Mouse (Mus musculus) midbrain, postnatal 0 days (tissue): Measurements from ENCODE around the gene Pdpk1. TPM values are rescaled to one million over a fixed set of nuclear protein-coding genes. Genes with fewer than 3 reads are reported as not detected.

ENCODE experiments used
- ATAC-seq: fragments of 200-750 bp; cut with Nextera tagmentation; 2 replicates; pipeline ENCODE4 v1.8.0; 2017; ENCODE audit warnings: moderate number of reproducible peaks, mild to moderate bottlenecking, moderate TSS enrichment, moderate library complexity; ENCODE audit not compliant: low FRiP score
- DNase-seq: peaks from one replicate; pipeline ENCODE4 v3.0.0-alpha.2; 2015; ENCODE audit warnings: low spot score
- H3K27ac ChIP-seq: fragments of 300-500 bp; sonication (generic); 2 replicates; pipeline ENCODE4 v1.5.1; 2014; ENCODE audit warnings: low read depth, mild to moderate bottlenecking, low read length, mixed read lengths
- H3K27me3 ChIP-seq: fragments of 300-500 bp; sonication (generic); 2 replicates; pipeline ENCODE4 v1.6.1; 2014; ENCODE audit warnings: low read length, control low read depth, mixed read lengths; ENCODE audit not compliant: insufficient read depth
- H3K36me3 ChIP-seq: fragments of 300-500 bp; sonication (generic); 2 replicates; pipeline ENCODE4 v1.6.1; 2014; ENCODE audit warnings: low read length, control low read depth, mixed read lengths; ENCODE audit not compliant: insufficient read depth
- H3K4me1 ChIP-seq: fragments of 300-500 bp; sonication (generic); 2 replicates; pipeline ENCODE4 v1.6.1; 2014; ENCODE audit warnings: mild to moderate bottlenecking, control low read depth, antibody characterized with exemption, low read length, mixed read lengths; ENCODE audit not compliant: insufficient read depth
- H3K4me2 ChIP-seq: fragments of 300-500 bp; sonication (generic); 2 replicates; pipeline ENCODE4 v1.6.1; 2014; ENCODE audit warnings: low read depth, mild to moderate bottlenecking, low read length, mixed read lengths; ENCODE audit not compliant: poor library complexity, severe bottlenecking
- H3K4me3 ChIP-seq: fragments of 300-500 bp; sonication (generic); 2 replicates; pipeline ENCODE4 v1.5.1; 2014; ENCODE audit warnings: low read depth, mild to moderate bottlenecking, low read length, moderate library complexity
- H3K9ac ChIP-seq: fragments of 300-500 bp; sonication (generic); replicated peaks from 2 replicates; pipeline ENCODE4 v1.6.1; 2014; ENCODE audit warnings: mild to moderate bottlenecking, low read length, moderate library complexity, mixed read lengths; ENCODE audit not compliant: poor library complexity, severe bottlenecking
- H3K9me3 ChIP-seq: fragments of 300-500 bp; sonication (generic); 2 replicates; pipeline ENCODE4 v1.6.1; 2016; ENCODE audit warnings: low read length, control low read depth
- CTCF ChIP-seq: IDR thresholded peaks from 2 replicates; pipeline ENCODE4 v1.5.1; 2016; ENCODE audit warnings: antibody characterized with exemption, mild to moderate bottlenecking
- WGBS: fragments of 180-500 bp; shearing (Covaris S2); extraction: QIAGEN DNeasy Blood & Tissue Kit; methylation state at CpG from one replicate; pipeline ENCODE4 v1.1.7; 2014; 5-methylcytosine and 5-hydroxymethylcytosine counted together
- polyA plus RNA-seq: library from polyadenylated mRNA; unstranded; fragments of >200 nt; fragmentation: Nextera tagmentation; extraction: Ambion mirVana; gene quantifications from 2 replicates; pipeline ENCODE4 v1.2.1, GENCODE M21; 2015
- total RNA-seq: library from RNA; depleted of rRNA; stranded (reverse); fragments of >200 nt; gene quantifications from 2 replicates; pipeline ENCODE4 v1.2.3, GENCODE M21; 2014

Gene Pdpk1
- total and polyA plus RNA-seq, 2 experiments from 2014 or later = 57.9 to 61.5 TPM

GRCm38 (mm10) chr17:24151890-24152563 is 1.3 kb upstream of the Pdpk1 start:
- H3K27me3 ChIP-seq = no peaks in the 10 kb centered on the region
- WGBS = 1% methylated on average over 26 of the region's 26 CpGs

GRCm38 (mm10) chr17:24151382-24151781 is 658 bp upstream of the Pdpk1 start:
- DNase-seq = no peak
- ATAC-seq = no peak
- Histone ChIP-seq H3K9me3 (no peaks in the 10 kb centered on the region), H3K9ac (no peak overlapping the region), H3K36me3 (peaks cover 3% of the 10 kb centered on the region; the same call in 1 of the 2 replicates), H3K27me3 (no peaks in the 10 kb centered on the region), H3K27ac (no peak overlapping the region), H3K4me3 (peak overlapping the region; percentile 27; the same call in 1 of the 2 replicates), H3K4me2 (peak overlapping the region; percentile 63), H3K4me1 (peaks cover 5% of the 10 kb centered on the region; the same call in 1 of the 2 replicates)
- no peak for TF ChIP-seq CTCF
- WGBS = 15% methylated on average over 7 of the region's 7 CpGs

More at GRCm38 (mm10) chr17:24151890-24152563, 1.3 kb upstream of the Pdpk1 start:
- TF ChIP-seq CTCF = peak; percentile 88
- H3K36me3 ChIP-seq = peaks cover 9% of the 10 kb centered on the region; the same call in 1 of the 2 replicates
- ATAC-seq (peak; percentile 76), DNase-seq (peak; percentile 80)
- peak overlapping the region; percentile 27 for H3K4me3 ChIP-seq
- H3K4me1 ChIP-seq = peaks cover 5% of the 10 kb centered on the region; the same call in 1 of the 2 replicates
- H3K27ac ChIP-seq = no peak overlapping the region
- H3K4me2 ChIP-seq = peak overlapping the region; percentile 63
- no peak overlapping the region; the same call in 1 of the 2 replicates for H3K9ac ChIP-seq
- H3K9me3 ChIP-seq = no peaks in the 10 kb centered on the region

GRCm38 (mm10) chr17:24149421-24149820 is 1.3 kb downstream of the Pdpk1 start:
- Histone ChIP-seq H3K9ac (no peak overlapping the region), H3K4me2 (no peak overlapping the region), H3K4me3 (no peak overlapping the region), H3K27ac (no peak overlapping the region), H3K4me1 (peaks cover 5% of the 10 kb centered on the region; the same call in 1 of the 2 replicates), H3K27me3 (no peaks in the 10 kb centered on the region), H3K9me3 (no peaks in the 10 kb centered on the region), H3K36me3 (no peaks in the 10 kb centered on the region)
- WGBS = 89% methylated on average over 7 of the region's 7 CpGs
- ATAC-seq (no peak), DNase-seq (no peak)
- TF ChIP-seq CTCF = no peak

- Histone ChIP-seq H3K9ac (no peak overlapping the region), H3K4me1 (peaks cover 12% of the 10 kb centered on the region), H3K27me3 (no peaks in the 10 kb centered on the region), H3K9me3 (no peaks in the 10 kb centered on the region), H3K4me3 (no peak overlapping the region), H3K4me2 (no peak overlapping the region), H3K36me3 (no peaks in the 10 kb centered on the region), H3K27ac (no peak overlapping the region)
- TF ChIP-seq CTCF = no peak
- ATAC-seq (no peak), DNase-seq (no peak)
- 54% methylated on average over 2 of the region's 2 CpGs for WGBS
These were observed 7.8 kb downstream of the Pdpk1 start for GRCm38 (mm10) chr17:24142897-24143296.

- H3K27ac ChIP-seq = peak overlapping the region; percentile 79
- H3K4me2 ChIP-seq = peak overlapping the region; percentile 97
- H3K27me3 ChIP-seq = no peaks in the 10 kb centered on the region
- no peak for TF ChIP-seq CTCF
- H3K4me1 ChIP-seq = peaks cover 12% of the 10 kb centered on the region
- WGBS = 0% methylated on average over 51 of the region's 57 CpGs
- no peaks in the 10 kb centered on the region for H3K36me3 ChIP-seq
- DNase-seq = peak; percentile 98
- H3K9ac ChIP-seq = peak overlapping the region; percentile 90
- peak; percentile 98 for ATAC-seq
- peak overlapping the region; percentile 98 for H3K4me3 ChIP-seq
- H3K9me3 ChIP-seq = no peaks in the 10 kb centered on the region
These were observed 9.3 kb downstream of the Pdpk1 start for GRCm38 (mm10) chr17:24141425-24141920.

- Histone ChIP-seq H3K4me3 (peak overlapping the region; percentile 98), H3K9ac (peak overlapping the region; percentile 90), H3K4me2 (peak overlapping the region; percentile 97), H3K36me3 (no peaks in the 10 kb centered on the region), H3K27me3 (no peaks in the 10 kb centered on the region), H3K9me3 (no peaks in the 10 kb centered on the region), H3K4me1 (peaks cover 12% of the 10 kb centered on the region), H3K27ac (peak overlapping the region; percentile 79)
- DNase-seq (peak; percentile 17), ATAC-seq (peak; percentile 44)
- under 1% methylated on average over 34 of the region's 43 CpGs for WGBS
- no peak for TF ChIP-seq CTCF
These were observed 9.8 kb downstream of the Pdpk1 start for GRCm38 (mm10) chr17:24140845-24141424.
